In the genomic region with DNA sequence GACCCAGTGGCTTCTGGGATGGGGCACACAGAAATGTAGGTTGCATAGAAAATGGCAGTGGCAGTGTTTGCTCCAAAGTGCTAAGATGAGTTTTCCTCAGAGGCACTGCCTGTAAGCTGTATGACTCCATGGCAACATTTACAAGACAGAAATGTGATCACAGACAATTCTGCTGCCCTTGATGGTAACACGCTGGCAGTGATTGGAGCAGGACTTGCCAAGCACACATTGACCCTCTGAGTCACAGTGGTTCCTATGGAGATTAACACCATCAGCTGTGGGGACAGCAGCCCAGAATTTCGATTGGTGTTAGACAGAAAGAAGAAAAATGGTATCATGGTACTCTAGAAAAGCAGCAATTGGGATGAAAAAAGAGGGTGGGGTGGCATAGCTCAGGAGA, we compare ENCODE assay signal across 19 mouse cellular contexts.
DNase-seq lines count a peak whose midpoint lies in the region; ATAC-seq and TF ChIP-seq lines count a peak whose summit lies in the region.
"Had no signal": no experiment of that assay in that cellular context is flagged by ENCODE, and none has a peak within 500 bp of the region (broad histone marks: within the 10 kb centered on the region; RNA-seq: fewer than 3 reads in every experiment).

No protein-coding gene starts in this region.

- no peak overlapping the region for H3K4me2 ChIP-seq in hindbrain, embryonic 14.5 days (replicated peaks)
- H3K4me2 ChIP-seq in hindbrain, embryonic 12.5 days (replicated peaks): no peak overlapping the region
- no peak overlapping the region for H3K4me2 ChIP-seq in midbrain, postnatal 0 days (ENCODE audit: low read depth, low read length, poor library complexity, severe bottlenecking)
- H3K4me2 ChIP-seq in midbrain, embryonic 13.5 days (replicated peaks): no peak overlapping the region
- H3K4me2 ChIP-seq in hindbrain, embryonic 16.5 days (ENCODE audit: low read length): no peak overlapping the region
- H3K4me2 ChIP-seq: embryonic facial prominence, embryonic 15.5 days; forebrain, embryonic 15.5 days; heart, embryonic 12.5 days; intestine, embryonic 15.5 days had no signal

- DNase-seq in hindbrain, embryonic 14.5 days (ENCODE audit: low spot score): no peak
- peak; percentile 39 for DNase-seq in midbrain, postnatal 0 days (ENCODE audit: low spot score)
- no peak for DNase-seq in embryo, embryonic 11 days
- DNase-seq: adrenal gland, adult 8-10 months; adrenal gland, postnatal 36 days; cerebellum, adult 11-12 months; cerebellum, adult 9-11 months; gastrocnemius, postnatal 10 days; heart, adult 2 months; kidney, adult 18-20 months had no signal

- H3K4me3 ChIP-seq in hindbrain, embryonic 14.5 days (replicated peaks; ENCODE audit: low read length): no peak overlapping the region
- H3K4me3 ChIP-seq in hindbrain, embryonic 12.5 days: no peak overlapping the region
- no peak overlapping the region for H3K4me3 ChIP-seq in midbrain, postnatal 0 days (ENCODE audit: low read depth, low read length)
- no peak overlapping the region for H3K4me3 ChIP-seq in midbrain, embryonic 13.5 days (replicated peaks)
- H3K4me3 ChIP-seq in hindbrain, embryonic 16.5 days (ENCODE audit: low read length): no peak overlapping the region
- H3K4me3 ChIP-seq: embryonic facial prominence, embryonic 15.5 days; erythroblast, embryonic 14.5 days; forebrain, embryonic 10.5 days; forebrain, embryonic 15.5 days; heart, adult 2 months; heart, embryonic 12.5 days; intestine, embryonic 15.5 days had no signal

- ATAC-seq in hindbrain, embryonic 14.5 days (ENCODE audit: low FRiP score): peak; percentile 73; the same call in 1 of the 2 replicates
- ATAC-seq in hindbrain, embryonic 12.5 days (ENCODE audit: low FRiP score): no peak
- ATAC-seq in midbrain, postnatal 0 days (ENCODE audit: low FRiP score): no peak
- ATAC-seq in midbrain, embryonic 13.5 days: no peak
- ATAC-seq in hindbrain, embryonic 16.5 days: peak; percentile 78
- ATAC-seq: forebrain, embryonic 15.5 days; intestine, embryonic 15.5 days had no signal

- no peak for TF ChIP-seq CTCF in midbrain, postnatal 0 days (IDR thresholded peaks at IDR 0.05)

- no peaks in the 10 kb centered on the region for H3K4me1 ChIP-seq in hindbrain, embryonic 14.5 days (replicated peaks; ENCODE audit: control insufficient read depth, insufficient read depth, low read length)
- no peaks in the 10 kb centered on the region for H3K4me1 ChIP-seq in hindbrain, embryonic 12.5 days
- H3K4me1 ChIP-seq in midbrain, postnatal 0 days (ENCODE audit: insufficient read depth, low read length): no peaks in the 10 kb centered on the region
- no peaks in the 10 kb centered on the region for H3K4me1 ChIP-seq in midbrain, embryonic 13.5 days (replicated peaks)
- H3K4me1 ChIP-seq in hindbrain, embryonic 16.5 days (ENCODE audit: control insufficient read depth, insufficient read depth, low read depth, low read length): no peaks in the 10 kb centered on the region
- H3K4me1 ChIP-seq: embryonic facial prominence, embryonic 15.5 days; forebrain, embryonic 10.5 days; forebrain, embryonic 15.5 days; heart, embryonic 12.5 days; intestine, embryonic 15.5 days had no signal

- no peaks in the 10 kb centered on the region for H3K27me3 ChIP-seq in hindbrain, embryonic 14.5 days (ENCODE audit: control insufficient read depth, insufficient read depth, low read length)
- no peaks in the 10 kb centered on the region for H3K27me3 ChIP-seq in hindbrain, embryonic 12.5 days
- H3K27me3 ChIP-seq in midbrain, postnatal 0 days (ENCODE audit: insufficient read depth, low read length): no peaks in the 10 kb centered on the region
- no peaks in the 10 kb centered on the region for H3K27me3 ChIP-seq in midbrain, embryonic 13.5 days
- H3K27me3 ChIP-seq in hindbrain, embryonic 16.5 days (replicated peaks; ENCODE audit: control insufficient read depth, insufficient read depth, low read length): no peaks in the 10 kb centered on the region
- H3K27me3 ChIP-seq: embryonic facial prominence, embryonic 15.5 days; forebrain, embryonic 15.5 days; heart, embryonic 12.5 days; intestine, embryonic 15.5 days had no signal

- no peaks in the 10 kb centered on the region for H3K9me3 ChIP-seq in hindbrain, embryonic 14.5 days (ENCODE audit: control insufficient read depth, low read length)
- H3K9me3 ChIP-seq in hindbrain, embryonic 12.5 days (replicated peaks): no peaks in the 10 kb centered on the region
- H3K9me3 ChIP-seq in midbrain, postnatal 0 days (ENCODE audit: low read length): no peaks in the 10 kb centered on the region
- H3K9me3 ChIP-seq in midbrain, embryonic 13.5 days: no peaks in the 10 kb centered on the region
- no peaks in the 10 kb centered on the region for H3K9me3 ChIP-seq in hindbrain, embryonic 16.5 days (ENCODE audit: control insufficient read depth, low read length)
- H3K9me3 ChIP-seq: embryonic facial prominence, embryonic 15.5 days; forebrain, embryonic 10.5 days; forebrain, embryonic 15.5 days; heart, embryonic 12.5 days; intestine, embryonic 15.5 days had no signal

- H3K27ac ChIP-seq in hindbrain, embryonic 14.5 days: no peak overlapping the region
- H3K27ac ChIP-seq in hindbrain, embryonic 12.5 days: no peak overlapping the region
- no peak overlapping the region for H3K27ac ChIP-seq in midbrain, postnatal 0 days (ENCODE audit: low read depth, low read length)
- H3K27ac ChIP-seq in midbrain, embryonic 13.5 days: no peak overlapping the region
- H3K27ac ChIP-seq in hindbrain, embryonic 16.5 days (ENCODE audit: low read depth, low read length): no peak overlapping the region
- H3K27ac ChIP-seq: embryonic facial prominence, embryonic 15.5 days; forebrain, embryonic 10.5 days; forebrain, embryonic 15.5 days; heart, adult 2 months; intestine, embryonic 15.5 days had no signal

- H3K9ac ChIP-seq in hindbrain, embryonic 14.5 days: no peak overlapping the region
- H3K9ac ChIP-seq in hindbrain, embryonic 12.5 days: no peak overlapping the region
- no peak overlapping the region for H3K9ac ChIP-seq in midbrain, postnatal 0 days (replicated peaks; ENCODE audit: low read length, poor library complexity, severe bottlenecking)
- H3K9ac ChIP-seq in midbrain, embryonic 13.5 days (replicated peaks): no peak overlapping the region
- H3K9ac ChIP-seq in hindbrain, embryonic 16.5 days (ENCODE audit: low read depth, low read length): no peak overlapping the region
- H3K9ac ChIP-seq: embryonic facial prominence, embryonic 15.5 days; forebrain, embryonic 15.5 days; heart, embryonic 12.5 days; intestine, embryonic 15.5 days had no signal

- H3K36me3 ChIP-seq in hindbrain, embryonic 14.5 days (replicated peaks; ENCODE audit: control insufficient read depth, insufficient read depth): no peaks in the 10 kb centered on the region
- H3K36me3 ChIP-seq in hindbrain, embryonic 12.5 days: no peaks in the 10 kb centered on the region
- no peaks in the 10 kb centered on the region for H3K36me3 ChIP-seq in midbrain, postnatal 0 days (ENCODE audit: insufficient read depth, low read length)
- H3K36me3 ChIP-seq in midbrain, embryonic 13.5 days: no peaks in the 10 kb centered on the region
- no peaks in the 10 kb centered on the region for H3K36me3 ChIP-seq in hindbrain, embryonic 16.5 days (ENCODE audit: control insufficient read depth, insufficient read depth, low read length)
- H3K36me3 ChIP-seq: embryonic facial prominence, embryonic 15.5 days; forebrain, embryonic 10.5 days; forebrain, embryonic 15.5 days; heart, embryonic 12.5 days; intestine, embryonic 15.5 days had no signal

- 52% methylated on average over 2 of the region's 2 CpGs for WGBS in hindbrain, embryonic 14.5 days
- 71% methylated on average over 2 of the region's 2 CpGs for whole genome bisulfite sequencing in hindbrain, embryonic 12.5 days
- 54% methylated on average over 2 of the region's 2 CpGs for WGBS in midbrain, postnatal 0 days
- 73% methylated on average over 2 of the region's 2 CpGs for whole genome bisulfite sequencing in midbrain, embryonic 13.5 days
- 49% methylated on average over 2 of the region's 2 CpGs for WGBS in hindbrain, embryonic 16.5 days

Comparison
In these comparisons a context has a peak if more than half of its experiments do, and no peak if none do; other contexts are left out.
1. ATAC-seq: peak in hindbrain, embryonic 14.5 days (single experiment) and hindbrain, embryonic 16.5 days (single experiment); none in hindbrain, embryonic 12.5 days (single experiment), midbrain, postnatal 0 days (single experiment) and midbrain, embryonic 13.5 days (single experiment).